Mouse (Mus musculus): ENCODE data around the gene Gpr15.

Gene Gpr15

DNA sequence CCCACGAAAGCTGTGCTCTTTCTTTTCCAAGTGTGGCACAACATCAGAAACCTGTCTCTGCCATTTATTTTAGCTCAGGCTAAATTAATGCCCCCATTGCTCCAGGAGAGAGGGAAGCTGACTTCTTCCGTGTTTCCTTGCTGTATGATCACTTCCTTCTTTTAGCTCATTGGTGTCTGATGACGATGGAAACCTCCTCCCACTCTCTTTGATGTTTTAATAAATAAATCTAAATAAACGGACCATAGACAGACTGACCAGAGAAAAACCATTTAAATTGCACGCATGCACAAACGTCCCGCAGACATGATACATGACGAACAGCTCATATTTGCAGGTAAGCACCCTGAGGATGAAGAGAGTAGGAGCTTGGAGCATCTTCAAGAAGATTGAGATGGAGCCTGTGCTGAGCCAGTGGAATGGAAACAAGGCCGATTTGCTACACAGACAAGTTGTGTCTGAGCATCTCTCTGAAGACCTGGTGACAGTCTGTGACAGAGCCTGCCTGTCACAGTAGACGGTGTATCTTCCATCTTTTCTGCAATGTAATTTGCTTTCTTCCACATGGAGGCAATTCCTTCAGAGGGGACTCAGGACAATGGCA, 16.4 kb downstream of the Gpr15 start:
- peak; percentile 37 for DNase-seq (ENCODE audit: low read depth, low spot score)

DNA sequence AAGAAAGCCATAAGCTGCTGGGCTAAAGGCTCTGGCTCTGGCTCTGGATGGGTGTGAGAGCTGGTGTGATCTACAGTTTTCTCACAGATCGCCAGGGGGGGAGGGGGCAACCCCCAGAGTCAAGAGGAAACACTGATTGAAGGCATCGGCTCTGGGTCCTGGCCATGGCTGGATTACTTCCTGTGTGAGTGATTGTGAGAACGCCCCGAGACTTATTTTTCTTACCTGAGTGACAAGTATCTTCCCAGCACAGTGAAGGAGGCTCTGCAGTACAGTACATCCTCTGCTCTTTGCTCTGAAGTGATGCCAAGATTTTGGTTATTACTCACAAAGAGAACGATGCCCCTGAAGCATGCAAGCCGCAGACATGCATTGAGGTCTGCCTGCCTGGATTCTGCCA, 17.1 kb downstream of the Gpr15 start:
- DNase-seq (ENCODE audit: low read depth, low spot score): peak; percentile 80

DNA sequence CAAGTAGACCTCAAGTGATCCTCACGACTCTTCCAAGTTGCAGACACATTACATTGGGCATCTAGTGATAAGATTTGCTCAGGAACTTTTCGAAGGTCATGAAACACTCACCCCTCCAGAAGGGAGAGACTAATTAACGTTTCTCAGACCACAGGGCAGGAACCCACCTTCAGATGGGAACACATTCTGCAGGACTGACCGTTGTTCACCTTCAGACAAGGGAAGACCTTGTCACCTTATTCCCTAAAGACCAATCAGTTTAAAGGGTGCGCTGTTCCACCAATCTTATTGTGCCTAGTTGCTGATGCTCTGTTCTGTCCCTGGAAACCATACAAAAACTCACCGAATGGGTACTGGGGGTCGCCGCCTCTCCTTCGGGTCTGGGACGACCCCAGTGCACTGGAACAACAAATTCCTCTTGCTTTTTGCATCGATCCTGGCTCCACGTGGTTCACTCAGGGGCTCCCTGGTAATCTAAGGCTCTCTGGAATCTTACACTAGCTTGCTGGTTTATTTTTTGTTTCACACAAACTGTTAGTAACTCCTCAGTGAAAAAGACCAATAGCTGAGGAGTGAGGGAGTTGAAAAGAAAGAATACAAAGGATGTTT, 17.9 kb downstream of the Gpr15 start:
- DNase-seq (ENCODE audit: low read depth, low spot score): no peak

DNA sequence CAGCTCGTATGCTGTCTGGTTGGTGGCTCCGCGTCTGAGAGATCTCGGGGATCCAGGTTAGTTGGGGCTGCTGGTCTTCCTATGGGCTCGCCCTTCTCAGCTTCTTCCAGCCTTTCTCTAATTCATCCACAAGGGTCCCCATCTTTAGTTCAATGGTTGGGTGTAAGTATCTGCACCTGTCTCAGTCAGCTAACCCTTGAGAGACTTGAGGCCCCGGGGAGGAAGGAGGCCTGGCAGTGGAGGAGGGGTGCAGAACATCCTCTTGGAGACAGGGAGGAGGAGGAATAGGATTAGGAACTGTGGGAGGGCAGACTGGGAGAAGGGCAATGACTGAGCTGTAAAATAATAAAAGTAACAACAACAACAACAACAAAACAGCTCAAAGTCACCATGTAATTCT, 18.7 kb downstream of the Gpr15 start:
- DNase-seq (ENCODE audit: low read depth, low spot score): no peak

DNA sequence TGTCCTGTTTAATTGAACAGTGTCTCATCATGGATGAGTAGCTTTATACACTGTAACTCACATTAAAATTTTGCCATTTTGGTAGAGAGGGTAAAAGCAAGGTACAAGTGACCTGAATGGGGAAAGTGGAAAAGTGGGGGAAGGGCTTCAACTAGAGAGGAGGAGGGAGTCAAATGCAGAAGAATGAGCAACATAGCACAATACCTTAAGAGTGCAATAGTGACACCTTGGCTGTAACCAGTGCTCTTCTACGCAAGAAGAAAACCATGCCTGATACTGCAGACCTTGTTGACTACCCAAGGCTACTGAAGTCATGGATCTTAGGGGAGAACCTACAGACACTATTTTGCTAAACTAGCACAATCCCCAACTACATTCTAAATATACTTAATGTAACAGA, 21.6 kb downstream of the Gpr15 start:
- DNase-seq (ENCODE audit: low read depth, low spot score): no peak

DNA sequence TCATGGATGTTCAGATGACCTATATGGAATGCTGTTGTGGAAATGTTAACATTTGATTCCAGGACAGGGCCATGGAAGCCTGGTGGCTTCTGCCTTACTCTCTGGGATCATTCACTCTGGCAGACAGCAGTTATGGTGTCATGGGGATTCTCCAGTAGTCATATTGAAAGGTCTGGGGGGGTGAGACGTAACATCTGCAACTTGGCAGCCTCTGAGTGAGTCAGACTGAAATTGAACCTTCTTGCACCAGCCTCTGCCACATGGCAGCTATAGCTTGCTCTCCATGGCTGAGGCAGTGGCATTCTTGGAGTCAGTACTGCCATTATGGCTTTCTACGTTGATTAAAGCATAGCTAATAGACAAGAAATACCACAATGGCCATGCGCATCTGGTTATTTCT, 22.1 kb downstream of the Gpr15 start:
- peak; percentile 38 for DNase-seq (ENCODE audit: low read depth, low spot score)

DNA sequence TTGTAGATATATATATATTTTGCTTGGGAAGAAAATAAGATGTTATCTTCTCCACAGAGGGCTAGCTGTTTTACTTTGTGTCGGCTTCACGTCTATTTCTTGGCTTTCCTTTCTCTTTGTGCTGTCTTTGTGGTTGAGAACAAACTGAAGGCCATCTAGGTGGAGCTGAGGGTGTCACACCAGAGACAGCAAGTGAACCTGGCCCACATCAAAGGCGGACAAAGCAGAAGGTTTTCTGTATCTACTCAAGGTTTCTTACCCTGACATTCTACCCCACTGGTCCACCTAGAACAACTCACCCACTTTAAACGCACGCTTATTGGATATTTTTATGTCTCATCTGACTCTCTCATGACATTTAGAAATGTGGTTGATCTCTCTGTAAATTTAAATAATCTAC, 24.8 kb downstream of the Gpr15 start:
- DNase-seq (ENCODE audit: low read depth, low spot score): peak; percentile 49

DNA sequence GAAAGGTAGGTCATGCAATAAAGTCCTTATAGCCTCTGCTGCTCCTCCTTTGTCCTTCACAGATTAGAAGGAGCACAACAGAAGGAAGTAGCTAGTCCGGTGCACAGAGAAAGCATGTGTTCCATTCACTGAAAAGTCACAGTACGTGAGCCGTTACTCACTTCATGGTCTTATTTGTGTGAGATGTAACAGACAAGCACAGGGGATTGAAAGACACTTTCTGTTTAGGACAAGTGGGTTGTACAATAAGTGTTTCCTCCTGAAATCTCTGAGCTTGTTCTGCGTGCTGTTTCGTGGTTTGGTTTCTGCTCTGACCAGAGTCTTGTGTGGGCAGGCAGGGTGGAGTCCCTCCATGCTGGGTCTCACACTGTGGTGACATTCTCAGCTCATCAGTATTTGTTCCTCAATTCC, 28.5 kb downstream of the Gpr15 start:
- DNase-seq (ENCODE audit: low read depth, low spot score): peak; percentile 68

DNA sequence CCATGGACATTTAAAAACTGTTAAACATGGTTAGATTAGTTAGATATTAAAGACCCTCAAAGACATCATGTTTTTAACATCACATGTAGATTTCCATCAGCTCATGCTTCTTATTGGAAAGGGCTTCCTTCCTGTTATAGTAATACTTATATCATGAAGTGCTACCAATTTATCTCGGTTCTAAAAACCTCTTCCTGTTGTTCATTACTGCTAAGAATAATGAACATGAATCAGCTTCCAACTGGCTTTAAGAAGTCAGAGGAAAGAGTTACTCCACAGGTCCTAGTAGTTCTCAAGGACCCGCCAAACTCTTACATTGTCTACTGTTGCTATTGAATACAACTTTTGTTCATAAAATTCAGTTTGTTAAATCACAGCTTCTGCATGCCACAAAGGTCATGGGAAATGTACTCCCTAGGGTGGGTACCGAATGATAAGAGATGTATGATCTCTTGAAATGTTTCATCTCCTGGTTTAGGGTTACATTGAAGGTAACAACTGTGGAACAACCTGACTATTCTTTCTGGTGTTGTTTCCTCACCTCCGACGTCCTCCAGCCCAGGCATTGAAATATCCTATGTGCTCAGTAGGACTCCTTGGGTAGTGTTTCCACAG, 29.2 kb downstream of the Gpr15 start:
- DNase-seq (ENCODE audit: low read depth, low spot score): peak; percentile 22

DNA sequence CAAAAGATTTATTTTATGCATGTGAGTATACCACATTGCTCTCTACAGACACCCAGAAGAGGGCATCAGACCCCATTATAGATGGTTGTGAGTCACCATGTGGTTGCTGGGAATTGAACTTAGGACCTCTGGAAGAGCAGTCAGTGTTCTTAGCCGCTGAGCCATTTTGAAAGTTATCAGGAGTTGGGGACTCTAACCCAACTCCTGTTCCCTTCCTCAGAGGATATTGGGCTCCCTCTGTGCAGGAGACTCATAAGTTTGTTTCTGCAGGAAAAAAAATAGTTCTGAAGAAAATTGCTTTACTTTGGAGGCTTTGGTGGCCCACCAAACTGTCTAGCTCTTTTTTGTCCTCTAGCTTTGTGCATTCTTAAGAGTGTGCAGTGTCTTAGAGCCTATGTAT, 30.3 kb downstream of the Gpr15 start:
- no peak for DNase-seq (ENCODE audit: low read depth, low spot score)

DNA sequence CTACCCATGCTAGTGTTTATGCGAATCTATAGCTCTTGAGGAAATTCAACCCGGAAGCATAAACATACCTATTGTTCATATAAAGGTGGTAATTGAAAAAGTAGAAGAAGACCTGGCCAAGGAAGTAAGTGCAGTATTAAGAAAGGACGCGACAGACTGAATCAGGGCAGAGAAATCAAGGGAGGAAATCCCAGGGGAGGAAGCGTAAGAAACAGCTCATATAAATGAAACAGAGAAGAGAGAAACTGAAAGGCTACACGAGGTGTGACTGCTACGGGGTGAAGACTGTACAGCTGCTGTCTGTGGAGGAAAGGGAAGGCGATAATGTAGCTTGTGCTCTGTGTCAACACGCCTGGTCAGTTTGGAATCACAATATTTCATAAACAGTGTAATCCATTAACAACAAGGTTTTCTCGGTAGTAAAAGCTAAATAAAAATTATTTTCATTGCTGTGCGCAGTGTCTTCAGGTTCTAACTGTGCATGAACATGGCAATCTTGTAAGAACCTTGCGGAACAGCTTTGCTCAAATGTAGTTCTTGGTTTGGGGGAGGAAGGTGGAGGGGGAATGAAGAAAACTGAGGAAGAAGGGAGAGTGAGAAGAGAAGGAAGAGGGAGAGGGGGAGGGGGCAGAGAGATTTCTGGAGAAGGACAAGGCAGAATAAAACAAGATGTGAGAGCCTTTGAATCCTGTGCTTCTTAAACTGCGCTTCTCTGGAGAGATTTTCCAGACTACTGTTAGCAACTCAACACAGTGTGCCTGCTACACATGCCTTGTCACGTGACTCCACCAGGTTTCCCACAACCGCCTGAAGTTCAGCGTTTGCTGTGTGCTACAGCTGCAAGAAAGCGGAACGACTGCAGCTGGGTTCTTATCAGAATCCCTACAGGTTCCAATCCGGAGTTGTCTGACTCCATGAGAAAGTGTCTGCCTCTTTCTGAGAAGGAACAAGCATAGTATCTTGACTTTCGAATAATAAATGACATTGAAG, 33.0 kb downstream of the Gpr15 start:
- DNase-seq (ENCODE audit: low read depth, low spot score): peak; percentile 53

DNA sequence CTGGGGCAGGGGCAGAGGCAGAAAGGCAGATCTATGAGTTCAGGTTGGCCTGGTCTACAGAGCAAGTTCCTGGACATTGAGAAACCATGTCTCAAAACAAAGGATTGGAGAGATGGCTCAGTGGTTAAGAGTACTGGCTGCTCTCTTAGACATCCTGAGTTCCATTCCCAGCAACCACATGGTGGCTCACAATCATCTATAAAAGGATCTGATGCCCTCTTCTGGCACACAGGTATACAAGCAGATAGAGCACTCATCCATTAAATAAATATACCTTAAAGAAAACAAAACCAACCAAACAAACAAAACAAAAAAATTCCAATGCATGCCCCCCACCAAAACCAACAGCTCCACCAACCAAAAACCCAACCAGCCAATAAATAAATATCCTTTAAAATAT, 34.3 kb downstream of the Gpr15 start:
- DNase-seq (ENCODE audit: low read depth, low spot score): peak; percentile 34

DNA sequence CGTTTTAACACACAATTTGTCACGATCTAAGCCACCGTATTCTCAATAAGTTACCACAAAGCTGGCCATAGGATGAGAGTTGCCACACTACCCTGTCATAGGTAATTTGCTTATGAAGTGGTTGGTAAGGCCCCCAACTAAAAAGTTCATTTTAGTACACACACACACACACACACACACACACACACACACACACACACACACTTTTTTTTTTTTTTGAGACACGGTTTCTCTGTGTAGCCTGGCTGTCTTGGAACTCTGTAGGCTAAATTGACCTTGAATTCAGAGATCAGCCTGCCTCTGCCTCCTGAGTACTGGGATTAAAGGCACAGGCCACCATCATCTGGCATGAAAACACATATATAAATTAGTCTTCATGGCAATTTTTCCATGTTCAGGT, 35.0 kb downstream of the Gpr15 start:
- no peak for DNase-seq (ENCODE audit: low read depth, low spot score)

DNA sequence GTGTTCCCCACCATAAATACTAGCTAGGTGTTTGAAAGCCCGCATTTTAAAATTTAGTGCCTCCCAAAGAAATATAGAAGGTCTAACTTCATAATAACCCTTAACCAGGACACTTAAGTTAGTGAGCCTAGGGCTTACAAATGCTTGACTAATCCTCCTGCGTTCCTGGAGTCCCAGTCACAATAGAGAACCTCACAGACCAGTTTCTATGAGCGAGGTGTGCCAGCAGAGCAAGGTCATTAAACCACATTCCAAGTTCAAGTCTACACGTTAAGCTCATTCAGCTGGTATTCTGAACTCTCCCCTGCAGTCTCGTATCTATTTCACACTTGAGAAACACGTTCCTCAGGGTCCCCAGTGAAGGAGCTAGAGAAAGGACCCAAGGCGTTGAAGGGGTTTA, 36.0 kb downstream of the Gpr15 start:
- no peak for DNase-seq (ENCODE audit: low read depth, low spot score)

DNA sequence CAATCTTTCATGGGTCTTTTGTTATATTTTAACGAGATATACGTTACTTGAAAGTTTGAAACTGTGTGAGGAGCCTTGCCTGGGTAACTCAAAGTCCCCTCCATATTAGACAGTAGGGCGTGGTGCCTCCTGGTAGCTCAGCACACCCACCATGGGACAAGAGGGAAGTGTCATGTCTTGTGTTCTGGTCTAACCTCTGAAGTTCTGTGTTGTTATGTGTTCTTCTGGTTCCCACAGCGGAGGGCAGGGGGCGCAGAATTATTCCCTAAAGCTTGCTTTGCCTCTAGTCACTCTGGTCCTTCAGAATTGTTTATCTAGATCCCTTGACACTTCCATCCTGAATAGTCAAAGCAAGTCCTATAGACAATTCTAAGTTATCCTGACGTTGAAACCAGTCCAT, 36.8 kb downstream of the Gpr15 start:
- DNase-seq (ENCODE audit: low read depth, low spot score): no peak

DNA sequence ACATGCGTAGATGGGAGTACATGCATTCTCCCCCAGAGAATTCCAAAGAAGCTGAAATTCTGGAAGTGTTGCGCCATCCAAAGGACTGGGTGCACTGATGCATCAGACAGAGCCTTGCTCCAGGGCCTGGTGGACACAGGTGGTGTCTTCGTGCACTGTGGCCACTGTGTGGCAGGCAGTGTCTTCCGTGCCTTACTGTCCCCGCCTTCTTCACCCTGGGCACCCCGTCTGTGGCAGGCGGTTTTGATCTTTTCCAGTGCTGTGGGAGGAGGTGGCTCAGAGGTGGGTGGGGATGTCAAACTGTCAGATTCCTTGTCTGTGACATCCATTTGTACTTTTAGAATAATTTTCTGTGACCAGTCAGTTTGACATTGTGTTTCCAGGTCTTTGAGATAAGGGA, 40.2 kb downstream of the Gpr15 start:
- peak; percentile 55 for DNase-seq (ENCODE audit: low read depth, low spot score)

DNA sequence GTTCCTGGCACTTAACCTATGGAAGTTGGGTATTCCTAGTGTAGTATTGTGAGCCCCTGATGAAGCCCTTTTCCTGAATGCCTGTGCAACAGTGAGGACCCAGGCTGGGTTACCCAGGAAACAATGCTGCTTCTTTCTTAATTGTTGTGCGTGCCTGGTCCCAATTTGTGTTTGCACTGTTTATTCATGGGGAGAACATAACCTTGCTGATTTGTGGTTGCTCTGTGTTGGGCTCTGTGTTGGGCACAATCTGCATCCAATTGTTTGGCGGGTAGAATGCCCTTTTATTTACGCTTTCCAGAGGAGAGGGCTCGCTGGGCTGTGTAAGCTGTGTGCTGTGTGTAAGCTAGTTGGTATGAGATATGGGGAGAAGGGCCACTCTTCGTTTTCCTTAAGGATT, 41.4 kb downstream of the Gpr15 start:
- no peak for DNase-seq (ENCODE audit: low read depth, low spot score)

DNA sequence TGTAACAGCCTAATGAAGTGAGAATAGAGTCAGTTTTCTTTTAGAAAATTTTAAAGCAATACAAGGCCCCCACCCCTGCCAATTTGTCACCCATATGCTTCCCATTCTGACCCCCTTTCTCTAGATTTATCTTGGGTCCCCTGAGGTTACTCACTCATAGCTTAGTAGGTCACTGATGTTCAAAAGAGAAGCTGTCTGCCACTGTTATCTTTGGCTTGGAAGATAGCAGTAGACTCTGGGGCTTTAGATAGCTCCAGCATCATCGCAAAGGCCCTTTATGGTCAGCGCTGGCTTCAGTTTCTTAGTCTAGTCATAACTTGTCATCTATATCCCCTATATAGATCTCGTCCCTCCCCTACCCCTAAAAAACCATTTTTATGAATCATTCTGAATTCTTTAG, 42.2 kb downstream of the Gpr15 start:
- no peak for DNase-seq (ENCODE audit: low read depth, low spot score)

DNA sequence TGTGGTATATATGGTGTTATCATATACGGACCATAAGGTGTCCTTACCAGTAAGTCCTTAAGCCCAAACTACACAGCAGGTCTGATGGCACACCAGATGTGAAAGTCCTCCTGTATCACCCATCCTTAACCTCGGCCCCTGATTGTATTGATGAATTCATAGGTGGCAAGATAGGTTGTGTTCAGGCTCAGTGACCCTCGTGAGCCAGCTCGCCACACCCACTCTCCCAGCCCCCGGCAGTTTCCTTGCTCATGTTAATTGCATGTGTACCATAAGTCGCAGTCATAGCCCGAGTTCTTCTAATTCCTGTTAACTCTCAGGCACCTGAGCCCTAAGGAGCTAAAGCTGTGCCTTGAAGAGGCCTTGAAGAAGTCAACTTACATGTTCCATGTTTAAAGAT, 42.7 kb downstream of the Gpr15 start:
- DNase-seq (ENCODE audit: low read depth, low spot score): no peak

DNA sequence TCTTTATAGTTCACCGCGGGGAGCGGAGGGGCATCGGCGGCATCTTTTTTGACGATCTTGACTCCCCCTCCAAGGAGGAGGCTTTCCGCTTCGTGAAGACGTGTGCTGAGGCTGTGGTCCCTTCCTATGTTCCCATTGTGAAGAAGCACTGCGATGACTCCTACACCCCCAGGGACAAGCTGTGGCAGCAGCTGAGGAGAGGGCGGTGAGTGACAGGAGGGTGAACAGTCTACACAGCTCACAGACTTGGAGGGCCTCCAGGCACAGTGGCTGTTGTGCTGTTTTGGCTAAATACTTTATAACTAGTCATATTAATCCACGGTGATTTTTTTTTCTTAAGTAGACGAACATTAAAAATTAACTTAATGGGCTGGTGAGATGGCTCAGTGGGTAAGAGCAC, 43.6 kb downstream of the Gpr15 start:
- no peak for DNase-seq (ENCODE audit: low read depth, low spot score)

DNA sequence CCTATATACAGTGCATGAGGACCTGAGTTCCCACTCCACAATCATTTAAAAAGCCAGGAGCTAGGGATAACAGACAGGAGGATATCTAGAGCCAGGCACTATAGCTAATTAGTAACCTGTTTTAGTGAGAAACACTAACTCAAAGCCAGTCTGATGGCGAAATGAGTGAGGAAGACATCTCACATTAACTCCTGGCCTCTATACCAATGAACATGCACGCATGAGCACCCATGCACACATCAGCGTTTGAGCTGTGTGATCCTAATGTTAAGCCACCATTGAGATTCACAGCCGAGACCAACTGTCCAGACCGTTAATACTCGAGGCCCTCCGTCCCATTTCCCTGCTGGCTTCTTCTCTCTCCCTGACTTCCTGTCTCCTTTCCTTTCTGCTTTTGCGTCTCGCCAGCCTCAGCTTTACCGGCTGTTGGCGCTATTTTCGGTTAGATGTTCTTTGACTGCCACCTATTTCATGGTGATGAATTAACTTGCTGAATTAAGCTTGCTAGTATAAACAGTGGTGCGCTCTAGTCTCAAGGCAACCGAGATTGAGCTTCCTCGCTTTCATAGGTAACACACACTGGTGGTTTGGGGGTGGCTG, 45.0 kb downstream of the Gpr15 start:
- DNase-seq (ENCODE audit: low read depth, low spot score): no peak

DNA sequence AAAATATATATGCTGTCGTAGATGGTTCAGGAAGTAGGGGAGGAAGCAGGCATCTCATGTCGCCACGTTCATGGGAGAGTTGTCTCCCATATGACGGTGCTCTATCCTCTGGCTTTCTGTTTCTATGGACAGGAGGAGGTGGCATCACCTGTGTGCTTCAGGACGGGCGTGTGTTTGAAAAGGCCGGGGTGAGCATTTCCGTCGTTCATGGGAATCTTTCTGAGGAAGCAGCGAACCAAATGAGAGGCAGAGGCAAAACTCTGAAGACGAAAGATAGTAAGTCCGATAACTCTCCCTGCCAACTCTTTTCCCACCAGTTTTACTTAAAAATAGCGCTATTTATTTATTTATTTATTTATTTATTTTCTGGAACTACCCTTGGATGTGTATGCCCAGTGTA, 46.5 kb downstream of the Gpr15 start:
- no peak for DNase-seq (ENCODE audit: low read depth, low spot score)

Data from CD4-positive helper T cell, adult 2 months (primary cell).